Mouse (Mus musculus) liver, embryonic 11.5 days (tissue): ENCODE data around the gene Pex26. TPM values are rescaled to one million over a fixed set of nuclear protein-coding genes. Genes with fewer than 3 reads are reported as not detected.

Source experiments
- ATAC-seq: fragments of 200-750 bp; cut with Nextera tagmentation; replicated peaks from 2 replicates; pipeline ENCODE4 v1.8.0; 2017; ENCODE audit warnings: moderate number of reproducible peaks, mild to moderate bottlenecking, moderate TSS enrichment, moderate library complexity; ENCODE audit not compliant: low FRiP score
- DNase-seq: peaks from one replicate; pipeline ENCODE4 v3.0.0-alpha.2; 2017; ENCODE audit warnings: low spot score
- H3K27ac ChIP-seq: fragments of 300-500 bp; sonication (generic); 2 replicates; pipeline ENCODE4 v1.5.1; 2014; ENCODE audit warnings: mild to moderate bottlenecking, low read depth, low read length, control low read depth
- H3K27me3 ChIP-seq: fragments of 300-500 bp; sonication (generic); replicated peaks from 2 replicates; pipeline ENCODE4 v1.6.1; 2014; ENCODE audit warnings: low read length, mixed read lengths; ENCODE audit not compliant: control insufficient read depth, insufficient read depth
- H3K36me3 ChIP-seq: fragments of 300-500 bp; sonication (generic); 2 replicates; pipeline ENCODE4 v1.6.1; 2014; ENCODE audit warnings: mild to moderate bottlenecking, low read length, moderate library complexity, mixed read lengths; ENCODE audit not compliant: control insufficient read depth, insufficient read depth
- H3K4me1 ChIP-seq: fragments of 300-500 bp; sonication (generic); replicated peaks from 2 replicates; pipeline ENCODE4 v1.6.1; 2014; ENCODE audit warnings: low read length, mixed read lengths; ENCODE audit not compliant: control insufficient read depth, insufficient read depth
- H3K4me2 ChIP-seq: fragments of 300-500 bp; sonication (generic); 2 replicates; pipeline ENCODE4 v1.6.1; 2014; ENCODE audit warnings: mild to moderate bottlenecking, control low read depth, moderate library complexity
- H3K4me3 ChIP-seq: fragments of 300-500 bp; sonication (generic); 2 replicates; pipeline ENCODE4 v1.5.1; 2014; ENCODE audit warnings: low read depth, low read length, control low read depth
- H3K9ac ChIP-seq: fragments of 300-500 bp; sonication (generic); 2 replicates; pipeline ENCODE4 v1.6.1; 2014; ENCODE audit warnings: low read depth, low read length, control low read depth
- H3K9me3 ChIP-seq: fragments of 300-500 bp; sonication (generic); 2 replicates; pipeline ENCODE4 v1.6.1; 2016; ENCODE audit warnings: low read length, inconsistent platforms, mixed read lengths; ENCODE audit not compliant: control insufficient read depth
- WGBS: fragments of 180-500 bp; shearing (Covaris S2); extraction: QIAGEN DNeasy Blood & Tissue Kit; methylation state at CpG from one replicate; pipeline ENCODE4 v1.1.7; 2014; 5-methylcytosine and 5-hydroxymethylcytosine counted together
- polyA plus RNA-seq: library from polyadenylated mRNA; unstranded; fragments of >200 nt; fragmentation: Nextera tagmentation; extraction: Ambion mirVana; gene quantifications from 2 replicates; pipeline ENCODE4 v1.2.1, GENCODE M21; 2014

Gene Pex26
- polyA plus RNA-seq, 1 experiment from 2014 or later = 6.0 TPM

- no peaks in the 10 kb centered on the region for H3K9me3 ChIP-seq
- ATAC-seq (no peak), DNase-seq (no peak)
- H3K27me3 ChIP-seq = peaks cover 20% of the 10 kb centered on the region
- H3K36me3 ChIP-seq = no peaks in the 10 kb centered on the region
- no peak overlapping the region for H3K9ac ChIP-seq
- peaks cover 17% of the 10 kb centered on the region; the same call in 1 of the 2 replicates for H3K4me1 ChIP-seq
- H3K27ac ChIP-seq = no peak overlapping the region
- 67% methylated on average over 2 of the region's 2 CpGs for WGBS
- H3K4me3 ChIP-seq = no peak overlapping the region
- H3K4me2 ChIP-seq = no peak overlapping the region
These were observed 26.1 kb downstream of the Pex26 start for GRCm38 (mm10) chr6:121209584-121209983.

DNA sequence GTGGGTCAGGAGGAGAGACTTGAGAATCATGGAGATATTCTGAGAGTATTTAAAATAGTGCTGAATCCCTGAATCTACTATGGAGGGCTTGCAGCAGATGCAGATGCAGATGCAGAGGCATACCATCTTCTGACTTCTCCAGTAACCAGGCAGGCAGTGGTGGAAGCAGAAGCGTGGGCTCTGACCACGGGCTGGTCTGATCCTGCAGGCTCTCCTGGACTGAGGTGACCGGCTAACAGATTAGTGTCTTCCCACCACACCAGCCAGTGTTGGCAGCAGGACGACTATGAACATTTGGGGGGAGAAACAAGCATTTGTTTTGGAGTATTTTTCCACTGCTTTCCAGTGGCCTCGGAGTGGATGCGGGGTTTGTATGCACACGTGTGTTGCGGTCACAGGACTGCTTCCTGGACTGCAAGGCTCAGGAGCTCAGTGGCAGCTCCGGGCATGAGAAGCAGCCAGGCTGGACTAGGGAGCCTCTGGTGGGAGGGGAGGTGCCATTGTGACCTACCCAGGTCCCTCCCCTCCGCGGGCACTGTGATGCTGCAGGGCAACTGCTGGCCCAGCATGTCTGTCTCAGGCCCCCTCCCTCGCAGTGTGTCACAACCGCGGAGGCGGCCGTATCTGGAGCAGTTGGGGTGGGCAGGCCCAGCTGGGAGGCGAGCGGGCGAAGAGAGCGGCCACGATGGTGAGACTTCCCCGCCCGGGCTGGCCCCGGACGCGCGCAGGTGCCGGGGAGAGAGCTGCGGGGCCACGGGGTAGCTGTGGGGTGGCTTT lies 26.9 kb downstream of the Pex26 start, which contains the start of gene Tuba8:
TSS of gene Tuba8 (plus strand) at position 548 of the 777 bp plus-strand sequence.
- Histone ChIP-seq H3K9ac (peak within 1 kb of the TSS; percentile 39), H3K27ac (no peak within 1 kb of the TSS), H3K4me1 (peaks cover 20% of the 10 kb centered on the region; the same call in 1 of the 2 replicates), H3K27me3 (peaks cover 20% of the 10 kb centered on the region), H3K9me3 (no peaks in the 10 kb centered on the region), H3K4me2 (peak within 1 kb of the TSS; percentile 73), H3K36me3 (no peaks in the 10 kb centered on the region), H3K4me3 (peak within 1 kb of the TSS; percentile 43)
- ATAC-seq (peak; percentile 69), DNase-seq (peak; percentile 66)
- 4% methylated on average over 30 of the region's 30 CpGs for WGBS

GRCm38 (mm10) chr6:121210926-121211289 lies 27.4 kb downstream of the Pex26 start:
- no peak; the same call in 1 of the 2 replicates for ATAC-seq
- WGBS = 1% methylated on average over 12 of the region's 12 CpGs
- Histone ChIP-seq H3K27ac (no peak overlapping the region), H3K4me3 (peak overlapping the region; percentile 43), H3K4me2 (peak overlapping the region; percentile 73), H3K27me3 (peaks cover 20% of the 10 kb centered on the region), H3K4me1 (peaks cover 20% of the 10 kb centered on the region; the same call in 1 of the 2 replicates), H3K36me3 (no peaks in the 10 kb centered on the region), H3K9me3 (no peaks in the 10 kb centered on the region), H3K9ac (peak overlapping the region; percentile 39)
- no peak for DNase-seq

DNA sequence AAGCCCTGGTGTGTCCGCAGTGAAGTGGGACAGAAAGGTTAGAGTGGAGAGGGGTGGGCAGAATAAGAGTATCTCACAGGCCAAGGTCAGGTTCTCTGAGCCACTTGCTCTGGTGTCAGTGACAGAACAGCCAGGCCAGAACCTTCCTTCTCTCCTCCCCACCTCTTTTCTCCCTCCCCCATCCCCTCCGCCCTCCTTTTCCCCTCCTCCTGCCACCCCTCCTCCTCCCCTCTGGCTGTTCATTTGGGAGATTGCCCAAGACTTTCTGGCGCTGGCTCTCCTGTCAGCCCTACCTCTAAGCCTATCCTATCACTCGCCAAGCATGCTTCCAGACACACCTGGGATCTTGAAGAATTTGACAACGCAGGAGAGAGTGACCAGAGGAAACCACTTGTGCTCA lies 28.3 kb downstream of the Pex26 start:
- Histone ChIP-seq H3K9me3 (no peaks in the 10 kb centered on the region), H3K9ac (no peak overlapping the region), H3K4me1 (peaks cover 25% of the 10 kb centered on the region; the same call in 1 of the 2 replicates), H3K27me3 (peaks cover 20% of the 10 kb centered on the region), H3K4me3 (peak overlapping the region; percentile 43), H3K36me3 (no peaks in the 10 kb centered on the region), H3K27ac (no peak overlapping the region), H3K4me2 (peak overlapping the region; percentile 73)
- DNase-seq (no peak), ATAC-seq (no peak)
- 6% methylated on average over 5 of the region's 5 CpGs for WGBS

GRCm38 (mm10) chr6:121212988-121213387 lies 29.5 kb downstream of the Pex26 start:
- no peak overlapping the region for H3K27ac ChIP-seq
- peaks cover 26% of the 10 kb centered on the region; the same call in 1 of the 2 replicates for H3K4me1 ChIP-seq
- no peak for ATAC-seq
- no peak overlapping the region for H3K9ac ChIP-seq
- no peak overlapping the region for H3K4me2 ChIP-seq
- H3K4me3 ChIP-seq = no peak overlapping the region
- no peak for DNase-seq
- no peaks in the 10 kb centered on the region for H3K9me3 ChIP-seq
- WGBS = 80% methylated on average over 4 of the region's 4 CpGs
- H3K27me3 ChIP-seq = peaks cover 20% of the 10 kb centered on the region
- H3K36me3 ChIP-seq = no peaks in the 10 kb centered on the region

DNA sequence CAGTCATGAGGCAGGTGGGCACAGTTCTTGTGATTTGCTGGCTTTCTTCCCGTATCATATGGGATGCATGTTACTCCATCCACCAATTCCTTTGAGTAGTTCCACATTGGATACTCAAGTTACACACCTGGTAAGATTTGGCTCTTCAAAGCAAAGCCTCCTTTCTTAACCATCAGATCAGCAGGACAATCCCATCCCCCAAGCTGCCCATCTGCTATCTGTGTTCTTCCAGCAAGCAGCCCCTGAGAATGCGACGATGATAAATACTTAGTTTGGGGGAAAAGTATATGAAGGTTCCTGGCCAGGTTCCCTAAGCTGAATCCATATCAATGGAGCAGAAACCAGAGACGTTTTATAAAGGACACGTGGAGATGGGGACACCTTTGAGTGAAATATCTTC lies 30.8 kb downstream of the Pex26 start:
- Histone ChIP-seq H3K27me3 (peaks cover 20% of the 10 kb centered on the region), H3K9ac (no peak overlapping the region), H3K4me1 (peaks cover 26% of the 10 kb centered on the region; the same call in 1 of the 2 replicates), H3K36me3 (no peaks in the 10 kb centered on the region), H3K4me3 (no peak overlapping the region), H3K4me2 (no peak overlapping the region; the same call in 1 of the 2 replicates), H3K27ac (no peak overlapping the region), H3K9me3 (no peaks in the 10 kb centered on the region)
- 52% methylated on average over 5 of the region's 5 CpGs for WGBS
- no peak for DNase-seq
- ATAC-seq = no peak

DNA sequence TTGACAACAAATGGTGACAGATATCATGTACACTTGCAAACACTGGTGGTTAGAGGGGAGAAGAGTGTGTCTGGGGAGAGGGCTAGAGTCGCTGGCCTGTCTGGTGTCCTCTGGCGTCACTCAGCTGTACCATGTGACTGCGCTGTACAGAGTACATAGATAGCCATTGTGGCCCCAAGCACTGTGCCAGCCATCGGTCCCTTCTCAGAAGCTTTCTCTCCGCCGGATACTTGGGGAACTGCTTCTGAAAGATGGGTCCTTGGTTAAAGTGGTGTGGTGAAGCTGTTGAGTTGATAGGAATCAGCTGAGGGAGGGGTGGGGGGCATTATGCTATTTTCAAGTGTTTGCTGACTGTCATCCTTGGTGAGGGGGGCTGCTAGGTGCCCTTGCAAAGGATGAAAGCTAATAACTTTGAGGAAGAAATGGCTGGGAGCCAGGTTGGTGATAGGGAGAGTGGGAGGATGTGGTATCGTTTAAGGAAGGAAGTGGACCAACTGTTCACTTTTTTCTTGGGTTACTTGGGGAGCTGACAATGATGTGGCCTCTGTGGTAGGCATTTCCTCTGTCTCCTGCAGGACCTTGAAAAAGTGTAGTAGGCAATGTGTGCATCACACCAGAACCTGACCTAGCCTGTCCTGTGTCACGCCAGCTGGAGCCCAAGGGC lies 31.3 kb downstream of the Pex26 start:
- ATAC-seq = peak; percentile 30
- H3K4me2 ChIP-seq = no peak overlapping the region; the same call in 1 of the 2 replicates
- no peak overlapping the region for H3K4me3 ChIP-seq
- WGBS = 49% methylated on average over 8 of the region's 8 CpGs
- no peak for DNase-seq
- H3K9me3 ChIP-seq = no peaks in the 10 kb centered on the region
- H3K27ac ChIP-seq = no peak overlapping the region
- H3K27me3 ChIP-seq = peaks cover 20% of the 10 kb centered on the region
- no peaks in the 10 kb centered on the region for H3K36me3 ChIP-seq
- peaks cover 26% of the 10 kb centered on the region; the same call in 1 of the 2 replicates for H3K4me1 ChIP-seq
- H3K9ac ChIP-seq = no peak overlapping the region

DNA sequence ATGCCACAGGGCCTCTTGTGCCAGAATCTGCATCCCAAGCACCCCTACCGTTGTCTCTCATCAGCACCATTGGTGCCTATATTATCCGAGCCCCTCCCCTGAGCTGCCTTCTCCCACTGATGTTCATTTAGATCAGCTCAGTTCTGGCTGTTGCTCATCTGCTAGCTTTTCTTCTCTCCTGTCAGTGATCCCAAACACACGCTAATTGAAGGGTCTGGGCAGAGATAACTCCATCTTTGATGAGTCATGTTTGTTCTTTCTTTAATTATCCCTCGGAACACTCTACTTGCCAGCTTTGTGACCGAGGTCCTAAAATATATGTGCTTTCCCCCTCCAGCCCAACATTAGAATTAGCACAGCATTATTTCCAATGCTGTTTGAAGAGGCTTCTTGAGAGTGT lies 31.9 kb downstream of the Pex26 start:
- Histone ChIP-seq H3K27ac (no peak overlapping the region), H3K9me3 (no peaks in the 10 kb centered on the region), H3K4me3 (no peak overlapping the region), H3K9ac (no peak overlapping the region), H3K4me2 (no peak overlapping the region), H3K27me3 (peaks cover 16% of the 10 kb centered on the region), H3K36me3 (no peaks in the 10 kb centered on the region), H3K4me1 (peaks cover 23% of the 10 kb centered on the region; the same call in 1 of the 2 replicates)
- no peak for DNase-seq
- 37% methylated on average over 5 of the region's 5 CpGs for WGBS
- no peak for ATAC-seq
